Mouse (Mus musculus): ENCODE measurements around the gene Unc5c.

Gene Unc5c

DNA sequence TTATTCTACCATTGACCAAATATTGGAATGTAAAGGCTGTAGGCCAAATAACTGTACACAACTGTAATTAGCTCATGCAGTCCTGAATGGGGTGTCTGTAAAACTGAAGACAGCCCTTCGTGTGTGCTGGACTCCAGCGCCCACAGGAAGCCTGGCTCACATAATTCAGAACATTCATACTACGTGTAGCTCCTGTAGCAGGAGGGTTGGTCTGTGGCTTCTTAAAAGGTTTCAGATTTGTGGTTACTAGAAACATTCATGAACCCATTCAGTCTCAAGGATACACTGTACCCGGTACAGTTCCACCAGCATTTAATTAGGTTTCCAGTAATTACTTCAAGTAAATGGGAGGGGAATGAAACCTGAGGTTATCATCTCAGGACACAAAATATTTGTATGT, 246.6 kb downstream of the Unc5c start:
- no peak for DNase-seq (ENCODE audit: low spot score in 2 of 2)

DNA sequence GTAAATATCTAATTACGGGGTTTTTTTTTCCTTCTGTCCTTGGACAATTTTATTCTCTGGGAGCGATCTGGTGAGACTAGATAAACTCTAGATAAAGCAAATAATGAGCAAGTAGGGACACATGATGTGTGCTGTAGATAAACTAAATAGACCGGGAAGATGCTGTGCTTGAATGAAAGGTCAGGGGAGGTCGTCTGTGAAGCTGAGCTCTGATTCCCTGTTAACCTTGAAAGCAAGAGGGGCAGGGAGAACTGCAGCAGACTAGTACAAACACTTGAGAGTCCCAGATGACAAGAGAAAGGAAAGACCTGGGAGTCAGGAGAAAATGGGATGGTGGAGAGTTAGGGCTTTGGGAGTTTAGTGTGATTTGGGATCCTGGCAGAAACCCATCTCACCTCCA, 251.4 kb downstream of the Unc5c start:
- DNase-seq (ENCODE audit: low spot score in 2 of 2), result no peak

DNA sequence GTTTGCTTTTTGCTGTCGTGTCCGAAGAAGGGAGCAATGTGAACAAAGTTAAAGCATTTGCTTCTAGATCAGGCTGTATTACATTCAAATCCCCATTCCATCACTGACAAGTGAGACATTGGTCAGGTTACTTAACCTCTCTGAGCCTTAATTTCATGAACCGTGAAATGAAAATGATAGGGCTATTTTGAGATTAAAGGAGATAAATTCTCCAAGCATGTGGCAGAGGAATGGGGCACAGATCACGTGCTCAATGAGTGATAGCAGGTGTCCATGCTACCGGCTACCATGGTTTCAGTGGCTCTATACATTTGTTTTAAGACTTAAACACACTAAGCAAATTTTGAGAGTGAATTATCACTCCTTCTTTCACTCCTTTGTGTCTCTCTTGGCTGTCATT, 254.0 kb downstream of the Unc5c start:
- no peak for DNase-seq (ENCODE audit: low spot score in 2 of 2)

DNA sequence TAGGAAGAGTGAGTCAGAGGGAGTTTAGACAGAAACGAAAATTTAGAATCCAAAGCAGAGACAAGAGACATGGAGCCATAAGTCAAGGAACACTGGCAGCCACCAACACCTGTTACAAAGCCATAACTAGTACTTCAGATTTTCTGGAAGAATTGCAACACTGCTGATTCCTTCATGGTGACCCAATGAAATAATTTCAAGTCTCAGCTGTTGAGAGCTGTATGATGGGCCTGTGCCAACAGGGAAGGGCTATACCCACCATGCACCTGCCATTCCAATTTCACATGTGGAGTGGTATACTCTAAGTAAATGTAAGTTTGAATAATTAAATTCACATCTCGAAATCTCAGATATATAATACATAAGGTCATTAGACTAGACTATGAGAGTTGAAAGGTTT, 259.5 kb downstream of the Unc5c start:
- DNase-seq (ENCODE audit: low spot score in 2 of 2), result no peak

DNA sequence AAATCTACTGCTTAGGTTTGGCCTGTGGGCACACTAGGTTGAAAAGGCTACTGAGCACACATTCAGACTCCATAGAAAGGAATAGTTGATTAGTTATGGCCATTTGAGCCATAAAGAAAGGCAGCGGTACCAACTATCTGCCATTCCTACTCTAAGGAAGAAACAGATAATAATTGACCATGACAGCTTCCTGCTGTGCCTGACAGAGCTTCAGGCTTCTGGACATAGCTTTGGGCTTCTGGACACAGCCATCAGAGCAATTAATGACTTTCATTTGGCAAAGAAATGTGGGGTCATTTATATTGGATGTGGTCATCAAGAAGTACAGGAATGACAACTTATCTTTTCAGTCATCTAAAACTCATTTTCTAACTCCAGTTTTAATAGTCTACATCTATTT, 260.4 kb downstream of the Unc5c start:
- DNase-seq (ENCODE audit: low spot score in 2 of 2), result no peak

DNA sequence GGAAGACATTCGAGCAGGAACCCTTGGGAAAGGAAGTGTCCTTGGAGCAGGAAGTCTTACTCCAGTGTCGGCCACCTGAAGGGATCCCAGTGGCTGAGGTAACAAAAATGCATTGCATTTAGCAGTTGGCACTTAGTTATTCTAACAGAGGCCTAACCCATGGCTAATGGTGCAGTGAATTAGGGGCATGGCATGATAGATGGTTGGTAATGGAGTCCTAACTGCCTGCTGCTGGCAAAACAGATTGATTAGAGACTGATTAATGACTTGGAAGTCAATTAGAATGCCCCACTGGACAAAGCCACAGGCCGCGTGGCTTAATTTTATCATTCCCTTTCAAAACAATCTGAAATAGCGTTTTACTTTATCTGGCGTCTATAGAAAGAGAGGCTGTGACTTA, 268.8 kb downstream of the Unc5c start:
- DNase-seq (ENCODE audit: low spot score in 2 of 2), result no peak

DNA sequence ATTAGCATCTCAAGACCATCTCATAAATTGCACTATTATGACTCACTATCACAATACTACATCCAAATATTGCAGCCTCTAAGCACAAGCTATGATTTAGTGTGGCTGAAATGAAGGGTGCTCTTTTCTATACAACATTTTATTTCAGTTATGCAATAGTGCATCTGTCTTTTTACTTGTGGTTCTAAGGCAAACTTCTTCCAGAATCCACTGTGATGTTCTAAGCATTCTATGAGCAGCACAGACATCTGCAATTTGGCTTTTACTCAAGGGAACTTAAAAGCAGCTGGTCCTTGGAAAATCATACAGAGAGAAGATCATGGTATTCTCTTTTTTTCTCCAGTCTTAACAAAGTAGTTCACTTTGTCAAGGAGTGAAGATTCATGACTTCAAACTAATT, 270.3 kb downstream of the Unc5c start:
- DNase-seq (ENCODE audit: low spot score in 2 of 2), result peak in 1 of 2 experiments; percentile 5

DNA sequence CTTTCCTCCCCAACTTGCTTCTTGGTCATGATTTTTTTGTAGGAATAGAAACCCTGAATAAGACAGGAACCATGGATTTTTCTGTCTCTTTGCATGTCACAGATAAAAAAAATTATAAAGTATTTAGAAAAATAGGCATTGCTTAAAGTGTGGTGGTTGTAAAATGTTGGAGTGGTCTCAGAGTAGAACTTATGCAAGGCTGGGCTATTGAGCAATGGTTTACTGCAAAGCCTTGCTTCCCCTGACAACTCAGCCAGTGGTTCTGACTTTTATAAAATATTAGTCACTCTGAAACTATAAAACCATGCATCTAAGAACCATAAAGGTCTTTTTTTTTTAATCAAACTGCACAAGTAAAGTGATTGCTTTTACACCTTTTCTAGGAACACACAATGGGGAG, 280.3 kb downstream of the Unc5c start:
- DNase-seq (ENCODE audit: low spot score in 2 of 2), result no peak

DNA sequence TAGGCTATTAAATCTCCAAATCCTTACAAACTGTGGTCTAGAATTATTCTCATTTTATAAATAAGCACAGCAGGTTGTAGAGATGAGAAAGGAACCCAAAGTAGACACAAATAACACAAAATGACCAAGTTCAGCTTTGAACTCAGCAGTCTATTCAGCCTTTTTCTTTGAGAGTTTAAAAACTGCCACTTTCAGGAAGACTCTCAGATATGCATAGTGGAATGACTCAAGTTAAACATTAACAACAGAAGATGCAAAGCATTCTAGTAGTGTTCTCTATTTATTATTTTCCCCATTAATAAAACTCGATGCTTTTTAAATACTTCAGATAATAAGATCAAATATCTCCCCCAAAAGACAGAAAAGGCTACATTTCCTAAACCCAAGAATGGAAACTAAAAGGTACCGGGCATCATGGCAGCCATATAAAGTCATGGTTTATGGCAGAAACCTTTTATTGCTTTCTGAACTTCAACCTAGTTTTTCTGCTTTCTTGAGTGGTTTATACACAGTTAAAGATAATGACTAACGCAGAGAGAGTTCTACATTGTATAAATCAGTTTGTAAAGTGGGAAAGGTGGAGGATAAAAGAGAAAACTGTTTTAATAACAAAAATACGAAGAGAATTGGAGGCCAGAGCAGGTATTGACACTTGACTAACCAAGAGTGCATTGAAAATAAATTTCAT, 283.8 kb downstream of the Unc5c start:
- no peak for DNase-seq (ENCODE audit: low spot score in 2 of 2)

DNA sequence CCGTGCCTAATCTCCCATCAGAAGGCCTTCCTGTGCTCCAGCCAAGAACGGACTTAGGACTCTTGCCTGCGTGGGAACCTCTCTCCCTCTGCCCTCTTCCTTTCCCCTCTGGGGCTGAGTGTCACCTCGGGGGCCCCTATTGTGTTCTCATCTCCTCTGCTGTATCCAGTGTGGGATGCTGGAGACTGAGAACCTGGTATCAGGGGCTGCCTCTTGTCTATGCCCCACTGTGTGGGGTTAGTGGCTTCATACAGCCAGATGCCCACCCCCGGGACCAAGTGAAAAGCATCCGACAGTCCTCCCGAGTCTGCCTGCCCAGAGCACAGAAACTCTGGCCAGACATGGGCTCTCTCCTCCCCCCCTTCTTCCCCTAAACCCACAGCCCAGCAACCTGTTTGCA, 287.2 kb downstream of the Unc5c start:
- DNase-seq (ENCODE audit: low spot score in 2 of 2), result no peak

DNA sequence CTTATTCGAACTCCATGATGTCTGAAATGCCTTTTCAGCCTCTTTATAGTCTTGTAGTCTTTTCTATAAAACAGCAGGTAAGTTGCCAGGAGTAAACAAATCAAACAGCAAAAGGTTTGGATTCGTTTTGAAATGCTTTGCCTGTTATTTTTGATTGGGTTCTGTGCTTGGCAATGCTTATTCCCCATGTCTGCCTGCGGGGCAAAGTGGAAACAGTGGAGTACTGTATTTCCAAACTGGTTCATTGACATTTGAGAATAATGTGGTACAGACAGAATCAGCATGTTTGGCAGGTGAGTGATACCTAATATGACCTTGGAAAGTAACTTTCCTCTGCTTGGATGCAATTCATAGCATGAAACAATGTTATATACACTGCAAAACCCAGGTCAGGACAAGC, 292.2 kb downstream of the Unc5c start:
- DNase-seq (ENCODE audit: low spot score in 2 of 2), result no peak

DNA sequence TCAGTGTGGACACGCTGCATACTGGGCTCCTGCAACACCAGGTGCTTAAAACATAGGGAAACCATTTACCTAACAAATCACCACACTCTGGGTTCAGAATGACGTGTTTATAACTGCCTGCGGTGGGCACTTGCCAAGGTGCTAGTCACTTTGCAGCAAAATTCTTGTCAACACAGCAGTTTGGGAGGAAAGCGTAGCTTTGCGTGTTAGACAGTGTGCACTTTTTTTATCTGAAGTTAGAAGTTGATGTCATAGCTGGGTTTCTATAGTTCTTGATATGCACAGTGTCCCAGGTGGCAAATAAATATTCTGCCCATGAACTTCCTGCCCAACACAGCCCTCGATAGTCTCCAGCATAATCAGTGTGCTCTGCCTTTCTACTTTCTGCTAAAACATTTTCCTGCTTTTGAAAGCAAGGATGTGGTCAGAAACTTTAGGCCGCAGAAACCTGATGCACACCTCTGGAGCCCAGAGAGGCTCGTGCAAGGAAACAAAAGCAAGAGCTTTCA, 313.4 kb downstream of the Unc5c start:
- no peak for DNase-seq (ENCODE audit: low spot score in 2 of 2)

DNA sequence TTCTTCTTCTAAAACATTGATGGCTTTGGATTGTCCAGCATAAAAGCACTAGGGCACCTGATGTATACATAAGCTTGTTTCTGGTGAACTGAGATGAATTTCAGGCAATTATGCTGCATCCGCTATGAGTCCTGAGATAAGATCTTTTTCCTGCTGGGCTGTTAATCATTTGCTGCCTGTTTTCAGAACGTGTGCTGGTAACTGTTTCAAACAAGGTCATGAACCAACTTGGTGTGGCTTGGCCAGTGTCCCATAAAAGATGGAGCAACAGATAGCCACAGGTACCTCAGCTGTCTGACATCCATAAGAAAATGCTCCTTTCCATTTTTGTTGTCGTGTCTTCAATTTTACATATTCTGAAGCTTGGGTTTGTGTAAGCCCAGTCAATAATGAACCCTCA, 314.2 kb downstream of the Unc5c start:
- no peak for DNase-seq (ENCODE audit: low spot score in 2 of 2)

DNA sequence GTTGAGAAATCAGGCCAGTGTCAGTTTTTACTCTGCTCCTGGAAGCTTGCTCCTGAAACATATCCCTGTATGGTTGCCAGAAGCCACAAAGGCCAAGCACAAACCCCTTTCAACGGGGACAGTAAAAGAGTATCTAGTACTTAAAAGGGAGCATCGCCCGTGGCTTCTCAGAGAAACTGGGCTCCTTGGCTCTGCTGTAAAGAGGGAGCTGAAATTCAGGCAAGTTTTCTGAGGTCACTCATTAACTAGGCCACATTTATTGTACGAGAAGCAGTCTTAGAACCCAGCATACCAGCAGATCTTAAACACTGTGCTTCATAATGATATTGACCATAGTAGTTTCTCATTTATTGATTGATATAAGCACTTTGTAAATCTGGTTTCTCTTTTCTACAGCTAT, 317.5 kb downstream of the Unc5c start:
- no peak for DNase-seq (ENCODE audit: low spot score in 2 of 2)

DNA sequence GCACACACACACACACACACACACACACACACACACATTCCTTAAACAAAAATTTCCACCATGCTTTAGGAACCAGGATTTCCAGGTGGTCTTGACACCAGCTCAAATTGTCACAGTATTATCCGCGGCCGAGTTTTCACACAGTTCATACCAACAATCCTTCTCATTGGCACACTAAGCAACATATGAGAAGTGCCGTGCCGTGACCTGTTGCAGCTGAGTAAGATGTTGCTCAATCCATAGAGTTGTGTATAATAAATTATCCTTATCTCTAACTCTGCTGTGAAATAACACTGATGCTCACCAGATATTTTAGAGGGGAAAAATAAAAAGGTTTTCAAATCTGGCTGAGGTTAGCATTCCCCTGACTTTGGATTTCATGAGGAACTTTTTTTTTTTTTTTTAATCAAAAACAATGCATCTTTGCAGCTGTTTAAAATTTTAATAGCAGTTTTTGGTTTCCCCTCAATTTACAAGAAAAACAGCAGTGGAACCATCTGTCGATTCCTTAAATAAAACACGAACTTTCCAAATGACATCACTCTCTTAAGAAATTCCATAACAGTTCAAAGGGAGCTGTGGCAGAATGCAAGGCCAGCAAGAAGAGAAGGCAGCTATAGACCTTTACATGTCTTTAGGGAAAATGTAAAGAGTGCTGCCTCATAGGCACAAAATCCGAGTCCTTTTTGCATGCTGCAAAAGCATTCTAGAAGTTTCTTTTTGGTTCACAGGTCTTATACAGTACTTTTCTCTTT, 326.2 kb downstream of the Unc5c start:
- no peak for DNase-seq (ENCODE audit: low spot score in 2 of 2)

DNA sequence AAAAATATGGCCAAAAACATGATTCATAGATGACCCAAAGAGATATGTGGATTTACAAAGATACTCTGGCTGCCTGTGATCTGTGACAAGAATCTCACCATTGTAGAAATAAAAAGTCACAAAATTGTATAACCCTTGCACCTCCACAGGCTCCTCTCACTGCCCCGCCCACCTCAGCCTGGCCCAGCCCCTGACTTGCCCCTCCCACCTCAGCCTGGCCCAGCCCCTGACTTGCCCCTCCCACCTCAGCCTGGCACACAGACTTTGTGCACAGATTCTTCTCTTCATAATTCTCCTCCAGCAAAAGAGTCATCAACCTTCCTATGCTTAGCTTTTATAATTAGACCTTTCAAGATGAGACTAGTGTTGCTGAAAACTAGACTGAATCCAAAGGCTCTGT, 327.1 kb downstream of the Unc5c start:
- DNase-seq (ENCODE audit: low spot score in 2 of 2), result no peak

DNA sequence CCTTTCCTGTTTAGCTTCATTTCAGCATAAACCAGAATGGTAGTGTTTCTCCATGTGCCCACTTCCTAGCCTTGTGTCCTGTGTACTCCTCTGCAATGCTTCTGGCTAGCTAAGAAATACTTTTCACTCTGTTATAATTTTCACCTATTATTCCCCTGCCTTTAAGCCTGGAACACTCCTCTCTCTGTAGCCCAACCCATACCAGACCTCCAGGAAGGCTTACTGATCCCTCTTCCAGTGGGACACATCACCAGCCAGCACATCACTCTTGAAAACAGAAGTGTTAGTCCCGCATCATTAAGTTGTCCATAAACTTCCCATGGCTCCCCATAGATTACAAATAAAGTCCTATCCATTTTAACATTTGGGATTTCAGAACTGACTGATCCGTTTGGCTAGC, 328.7 kb downstream of the Unc5c start:
- no peak for DNase-seq (ENCODE audit: low spot score in 2 of 2)

DNA sequence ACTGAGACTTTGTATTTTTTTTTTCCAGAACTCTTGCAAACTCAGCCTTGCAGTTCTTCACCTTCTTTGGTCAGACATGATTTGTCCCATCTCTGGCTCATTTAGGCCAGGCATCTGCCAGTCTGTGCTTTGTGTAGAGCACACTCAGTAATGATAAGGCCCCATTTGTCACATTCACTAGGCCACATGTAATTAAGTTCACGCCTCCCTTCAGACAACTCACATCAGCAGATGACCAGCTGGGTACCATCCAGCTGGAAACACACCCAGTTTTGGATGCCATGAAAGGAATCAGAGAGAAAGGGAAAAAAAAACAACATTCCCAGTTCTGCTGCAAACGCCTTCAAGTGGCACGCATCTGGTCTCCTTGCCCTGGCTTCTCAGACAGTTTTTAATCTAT, 329.4 kb downstream of the Unc5c start:
- no peak for DNase-seq (ENCODE audit: low spot score in 2 of 2)

DNA sequence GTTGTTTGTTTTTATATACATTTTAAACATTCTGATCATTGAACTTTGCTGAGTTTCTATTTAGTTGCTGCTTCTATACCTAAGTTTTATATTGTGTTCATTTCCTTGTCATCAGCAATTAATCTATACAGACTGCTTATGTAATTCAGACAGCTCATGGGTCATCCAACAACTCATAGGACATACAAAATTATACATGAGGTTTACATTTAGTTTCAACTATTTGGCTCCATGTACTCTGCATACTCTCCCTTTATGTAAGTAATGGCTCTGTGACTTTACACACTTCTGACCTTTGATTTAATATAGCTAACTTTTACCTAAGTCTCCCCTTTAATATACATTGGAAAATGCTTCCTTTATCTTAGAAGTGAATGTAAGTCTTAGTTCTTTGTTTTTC, 332.4 kb downstream of the Unc5c start:
- no peak for DNase-seq (ENCODE audit: low spot score in 2 of 2)

DNA sequence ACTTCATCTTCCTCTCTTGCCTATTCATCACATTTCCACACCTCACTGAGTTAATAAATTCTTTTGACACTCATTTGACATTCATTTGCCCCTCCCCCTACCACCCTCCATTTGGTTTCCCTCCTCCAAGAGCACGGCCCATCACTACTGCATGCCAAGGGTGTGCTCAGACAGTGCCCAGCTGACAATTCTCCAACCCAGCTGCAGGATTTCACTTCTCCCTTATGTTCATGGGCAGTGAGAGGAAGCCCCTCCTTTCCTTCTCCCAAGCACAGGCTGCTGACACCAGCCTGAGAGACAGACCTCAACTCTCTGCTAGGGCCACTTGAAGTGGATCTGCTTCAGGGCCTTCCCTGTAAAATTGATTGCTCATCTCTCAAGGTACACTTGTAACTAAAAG, 332.8 kb downstream of the Unc5c start:
- DNase-seq (ENCODE audit: low spot score in 2 of 2), result no peak

DNA sequence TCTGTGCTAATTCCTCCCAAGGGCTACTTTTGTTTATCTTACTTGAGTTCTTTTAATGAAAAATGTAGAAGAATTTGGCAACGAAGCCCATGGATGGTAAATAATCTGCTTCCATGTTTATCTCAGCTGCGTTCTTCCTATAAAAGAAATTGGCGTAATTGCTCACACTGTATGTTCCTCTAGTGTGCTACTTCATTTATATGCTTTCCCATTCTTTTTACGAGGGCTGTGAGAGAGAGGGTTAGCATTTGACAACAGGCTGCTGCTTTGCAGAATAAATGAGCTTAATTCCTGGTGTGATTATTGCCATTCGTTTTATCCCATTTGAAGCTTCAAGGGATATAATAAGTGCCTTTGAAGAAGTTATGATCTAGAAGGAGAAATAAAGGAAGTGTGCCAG, 339.1 kb downstream of the Unc5c start:
- DNase-seq (ENCODE audit: low spot score in 2 of 2), result no peak

DNA sequence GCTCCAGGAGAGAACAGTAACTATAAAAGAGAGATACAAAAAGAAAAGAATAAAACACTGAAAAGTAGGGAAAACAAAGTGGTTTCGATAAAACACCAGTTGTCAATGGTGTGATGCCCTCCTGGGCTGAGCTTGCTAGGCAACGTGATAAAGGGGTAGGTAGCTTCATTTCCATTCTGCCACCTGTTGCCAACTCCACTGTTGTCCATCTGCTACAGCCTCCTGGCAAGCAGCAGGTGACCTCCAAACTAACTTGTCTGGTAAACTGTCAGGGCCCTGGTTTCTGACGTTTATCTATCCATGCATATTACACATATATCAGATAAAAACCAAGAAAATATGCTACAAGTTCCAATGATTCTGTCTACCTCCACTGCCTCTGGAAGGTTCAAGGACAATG, 344.6 kb downstream of the Unc5c start:
- no peak for DNase-seq (ENCODE audit: low spot score in 2 of 2)

DNA sequence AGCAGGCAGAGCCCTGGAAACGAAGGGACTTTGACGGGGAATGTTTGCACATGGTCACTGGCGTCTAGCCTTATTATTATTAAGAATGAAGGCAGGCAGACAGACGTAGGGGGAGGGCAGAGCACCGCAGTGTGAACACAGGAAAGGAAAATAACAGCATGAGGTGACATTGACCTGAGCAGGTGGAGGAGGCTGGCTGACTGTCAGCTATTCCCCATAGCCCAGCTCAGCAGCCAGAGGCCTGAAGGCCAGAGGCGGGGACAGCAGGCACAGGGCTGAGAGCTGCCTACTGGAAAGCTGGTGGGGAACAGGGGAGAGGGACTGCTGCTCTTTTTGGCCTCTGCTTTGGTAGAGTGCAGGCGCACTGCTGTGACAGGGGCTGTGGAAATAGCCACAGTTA, 345.9 kb downstream of the Unc5c start:
- DNase-seq (ENCODE audit: low spot score in 2 of 2), result no peak

DNA sequence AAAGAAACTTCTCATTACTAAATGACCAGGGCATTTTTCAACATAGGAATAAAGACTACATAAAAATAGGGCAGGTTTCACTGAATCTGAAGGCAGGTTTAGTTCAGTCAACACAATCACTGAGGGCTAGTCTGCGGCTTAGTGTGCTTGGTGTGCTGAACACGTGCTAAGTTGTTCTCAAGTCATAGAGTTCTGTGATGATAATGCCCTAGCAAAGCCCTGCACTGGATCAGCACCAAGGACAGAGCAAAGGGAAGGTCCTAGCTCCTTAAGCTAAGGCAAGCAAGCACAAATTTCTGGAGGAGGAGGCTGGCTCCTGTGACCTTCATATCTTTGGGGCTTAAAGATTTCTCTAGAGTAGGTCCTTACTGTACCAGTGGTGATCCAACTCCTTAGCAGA, 346.3 kb downstream of the Unc5c start:
- no peak for DNase-seq (ENCODE audit: low spot score in 2 of 2)
